Mouse (Mus musculus) forebrain, embryonic 12.5 days (tissue): ENCODE measurements around the gene Gas1. TPM values are rescaled to one million over a fixed set of nuclear protein-coding genes. Genes with fewer than 3 reads are reported as not detected.

Experiments
- ATAC-seq: fragments of 200-750 bp; cut with Nextera tagmentation; 2 replicates; pipeline ENCODE4 v1.8.0; 2017; ENCODE audit warnings: moderate TSS enrichment; ENCODE audit not compliant: low FRiP score
- H3K27ac ChIP-seq: fragments of 300-500 bp; sonication (generic); 2 replicates; pipeline ENCODE4 v1.5.1; 2016; ENCODE audit warnings: mild to moderate bottlenecking
- H3K27me3 ChIP-seq: fragments of 300-500 bp; sonication (generic); 2 replicates; pipeline ENCODE4 v1.6.1; 2016; ENCODE audit warnings: mild to moderate bottlenecking
- H3K36me3 ChIP-seq: fragments of 300-500 bp; sonication (generic); replicated peaks from 2 replicates; pipeline ENCODE4 v1.6.1; 2016; ENCODE audit warnings: mild to moderate bottlenecking
- H3K4me1 ChIP-seq: fragments of 300-500 bp; sonication (generic); 2 replicates; pipeline ENCODE4 v1.6.1; 2016
- H3K4me2 ChIP-seq: fragments of 300-500 bp; sonication (generic); 2 replicates; pipeline ENCODE4 v1.6.1; 2016; ENCODE audit warnings: mild to moderate bottlenecking, moderate library complexity
- H3K4me3 ChIP-seq: fragments of 300-500 bp; sonication (generic); replicated peaks from 2 replicates; pipeline ENCODE4 v1.5.1; 2016; ENCODE audit warnings: mild to moderate bottlenecking
- H3K9ac ChIP-seq: fragments of 300-500 bp; sonication (generic); 2 replicates; pipeline ENCODE4 v1.6.1; 2016; ENCODE audit warnings: mild to moderate bottlenecking
- H3K9me3 ChIP-seq: fragments of 300-500 bp; sonication (generic); 2 replicates; pipeline ENCODE4 v1.6.1; 2016
- WGBS: fragments of 180-500 bp; shearing (Covaris S2); methylation state at CpG from one replicate; pipeline ENCODE4 v1.1.7; 2016; 5-methylcytosine and 5-hydroxymethylcytosine counted together
- polyA plus RNA-seq: library from polyadenylated mRNA; unstranded; fragments of >200 nt; fragmentation: Nextera tagmentation; extraction: Ambion mirVana; gene quantifications from 2 replicates; pipeline ENCODE4 v1.2.1, GENCODE M21; 2016

Gas1 gene
- polyA plus RNA-seq, 1 experiment from 2014 or later = 153 TPM

- H3K27me3 ChIP-seq = peaks cover 45% of the 10 kb centered on the region
- peak overlapping the region; percentile 80 for H3K27ac ChIP-seq
- H3K9me3 ChIP-seq = no peaks in the 10 kb centered on the region
- H3K4me3 ChIP-seq = no peak overlapping the region
- H3K9ac ChIP-seq = no peak overlapping the region
- H3K4me2 ChIP-seq = peak overlapping the region; percentile 24
- H3K4me1 ChIP-seq = peaks cover 50% of the 10 kb centered on the region
- no peaks in the 10 kb centered on the region for H3K36me3 ChIP-seq
- ATAC-seq = no peak
- WGBS = 32% methylated on average over 21 of the region's 21 CpGs
Measured at GRCm38 (mm10) chr13:60170898-60171715, 6.1 kb downstream of the Gas1 start.

DNA sequence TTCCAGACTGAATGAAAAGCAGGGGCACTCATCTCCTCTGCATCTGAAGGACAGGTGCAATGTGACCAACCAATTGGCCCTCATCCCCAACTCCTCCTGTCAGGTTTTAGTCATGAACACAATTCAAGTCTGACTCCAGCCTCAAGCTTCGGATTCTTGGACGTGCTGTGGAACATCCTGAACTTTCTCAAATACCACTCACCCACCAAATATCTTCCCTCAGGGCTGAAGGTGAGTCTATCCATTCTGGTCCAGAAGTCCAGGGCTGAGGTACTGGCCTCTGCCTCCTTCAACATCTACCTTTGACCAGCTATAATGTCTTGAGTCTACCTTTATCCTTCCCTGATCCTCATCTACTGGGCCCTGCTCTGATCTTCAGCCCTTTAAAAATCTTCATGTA is 8.1 kb downstream of the Gas1 start:
- no peak for ATAC-seq
- 93% methylated on average over 2 of the region's 2 CpGs for WGBS
- Histone ChIP-seq H3K9ac (no peak overlapping the region), H3K4me2 (no peak overlapping the region), H3K9me3 (no peaks in the 10 kb centered on the region), H3K27me3 (peaks cover 63% of the 10 kb centered on the region), H3K36me3 (no peaks in the 10 kb centered on the region), H3K27ac (no peak overlapping the region), H3K4me1 (peaks cover 39% of the 10 kb centered on the region), H3K4me3 (no peak overlapping the region)

DNA sequence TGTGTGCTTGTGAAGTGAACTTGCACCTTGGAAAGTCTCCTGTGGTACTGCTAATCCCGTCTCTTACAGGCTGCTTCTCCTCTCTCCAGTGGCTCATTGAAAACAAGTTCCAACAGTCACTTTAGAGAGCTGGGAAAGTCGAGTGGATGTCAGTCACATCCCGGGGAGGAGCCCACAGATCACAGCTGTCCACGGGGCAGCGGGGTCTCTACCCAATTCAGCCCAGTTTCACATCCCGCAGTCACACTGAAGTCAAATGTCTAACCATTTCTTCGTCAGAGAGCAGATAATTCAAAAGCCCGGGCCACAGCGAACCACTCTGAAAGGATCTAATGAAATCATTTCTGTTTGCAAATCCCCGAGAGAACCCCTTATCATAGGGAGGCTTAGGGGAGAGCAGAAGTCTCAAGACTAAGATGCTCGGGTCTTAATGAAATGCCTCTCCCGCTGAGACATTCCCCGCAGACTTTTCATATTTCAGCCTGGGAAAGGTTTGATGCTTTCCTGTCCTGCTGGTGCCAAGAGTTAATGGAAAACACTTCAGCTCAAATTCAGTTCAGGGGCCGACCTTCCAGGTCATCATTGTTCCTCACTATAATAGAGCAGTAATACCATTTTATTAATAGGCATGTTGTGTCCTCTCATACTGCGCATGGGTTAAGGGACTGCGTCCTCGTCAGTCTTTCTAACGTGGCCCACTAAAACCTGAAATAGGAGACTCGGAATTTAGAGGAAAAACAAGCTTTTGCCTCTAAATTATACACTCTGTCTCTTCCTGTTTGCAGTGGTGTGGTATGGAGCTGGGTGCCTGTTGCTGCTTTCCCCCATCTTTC is 20.7 kb downstream of the Gas1 start:
- H3K36me3 ChIP-seq = no peaks in the 10 kb centered on the region
- no peak for ATAC-seq
- peak overlapping the region; percentile 17; the same call in 1 of the 2 replicates for H3K4me2 ChIP-seq
- WGBS = 15% methylated on average over 19 of the region's 19 CpGs
- H3K27ac ChIP-seq = peak overlapping the region; percentile 66; the same call in 1 of the 2 replicates
- H3K9ac ChIP-seq = no peak overlapping the region
- H3K4me3 ChIP-seq = no peak overlapping the region
- H3K9me3 ChIP-seq = peaks cover 21% of the 10 kb centered on the region
- peaks cover 12% of the 10 kb centered on the region for H3K27me3 ChIP-seq
- peaks cover 23% of the 10 kb centered on the region for H3K4me1 ChIP-seq

DNA sequence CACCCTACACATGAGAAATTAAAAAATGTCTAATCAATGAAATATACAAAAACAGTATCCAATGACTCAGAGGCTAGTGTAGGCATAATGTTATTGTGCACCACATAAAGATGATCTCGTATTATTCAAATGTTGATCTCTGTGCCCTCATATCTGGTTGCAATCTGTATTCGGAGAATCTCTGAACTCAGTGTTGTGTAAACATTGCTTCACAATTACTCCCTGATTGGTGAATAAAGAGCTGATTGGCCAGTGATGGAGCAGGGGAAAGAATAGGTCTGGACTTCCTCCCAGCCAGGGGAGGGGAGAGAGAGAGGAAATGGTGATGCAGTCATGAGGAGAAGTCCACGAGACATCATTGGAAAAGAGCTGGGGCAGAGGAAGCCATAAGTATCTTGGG is 23.0 kb downstream of the Gas1 start:
- Histone ChIP-seq H3K4me3 (no peak overlapping the region), H3K36me3 (no peaks in the 10 kb centered on the region), H3K27me3 (peaks cover 20% of the 10 kb centered on the region), H3K9me3 (peaks cover 23% of the 10 kb centered on the region), H3K27ac (no peak overlapping the region), H3K4me1 (peaks cover 23% of the 10 kb centered on the region), H3K4me2 (no peak overlapping the region), H3K9ac (no peak overlapping the region)
- ATAC-seq = no peak
- 95% methylated on average over 3 of the region's 3 CpGs for WGBS

DNA sequence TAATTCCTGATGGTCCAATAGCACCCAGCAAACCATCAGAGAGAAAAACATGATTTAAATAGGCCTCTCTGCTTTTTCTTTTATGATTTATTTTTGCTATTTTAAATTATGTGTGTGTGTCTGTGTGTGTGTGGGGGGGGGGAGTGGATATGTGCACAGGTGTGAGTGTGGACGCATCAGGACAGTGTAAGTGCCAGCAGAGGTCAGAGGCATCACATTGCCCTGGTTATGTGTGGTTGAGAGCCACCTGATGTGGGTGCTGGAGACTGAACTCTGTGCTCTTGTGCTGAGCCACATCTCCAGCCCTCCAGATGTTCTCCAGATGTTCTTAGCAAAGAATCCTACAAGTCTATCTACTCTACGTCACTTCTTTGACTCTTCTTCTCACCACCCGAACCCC is 28.9 kb downstream of the Gas1 start:
- 81% methylated on average over 3 of the region's 3 CpGs for WGBS
- no peak for ATAC-seq
- no peak overlapping the region for H3K4me3 ChIP-seq
- H3K36me3 ChIP-seq = no peaks in the 10 kb centered on the region
- H3K27ac ChIP-seq = 0 out of 2 replicates have a peak overlapping the region, but pooled peaks have one; percentile 86
- H3K27me3 ChIP-seq = peaks cover 44% of the 10 kb centered on the region
- H3K4me1 ChIP-seq = peaks cover 25% of the 10 kb centered on the region
- H3K9ac ChIP-seq = no peak overlapping the region
- no peak overlapping the region for H3K4me2 ChIP-seq
- H3K9me3 ChIP-seq = peaks cover 13% of the 10 kb centered on the region

DNA sequence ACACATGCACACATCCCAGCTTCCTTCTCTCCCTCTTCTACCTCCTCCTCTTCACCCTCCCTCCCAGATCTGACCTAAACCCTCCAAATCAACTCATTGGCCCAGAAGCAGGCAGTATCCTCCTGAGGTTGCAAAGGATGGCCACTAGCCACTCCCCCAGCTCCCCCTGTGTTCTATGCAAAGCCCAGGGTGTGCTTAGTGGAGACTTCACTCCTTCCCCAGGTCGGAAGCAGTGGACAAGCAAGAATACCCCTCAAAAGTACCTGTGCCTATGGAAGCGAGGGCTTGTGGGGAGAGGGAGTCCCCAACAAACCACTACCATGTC is 29.3 kb downstream of the Gas1 start:
- Histone ChIP-seq H3K36me3 (no peaks in the 10 kb centered on the region), H3K9me3 (peaks cover 8% of the 10 kb centered on the region), H3K27me3 (peaks cover 45% of the 10 kb centered on the region), H3K4me2 (peak overlapping the region; percentile 57), H3K27ac (peak overlapping the region; percentile 86), H3K4me1 (peaks cover 25% of the 10 kb centered on the region), H3K4me3 (peak overlapping the region; percentile 29; the same call in 1 of the 2 replicates), H3K9ac (peak overlapping the region; percentile 58; the same call in 1 of the 2 replicates)
- 39% methylated on average over 2 of the region's 2 CpGs for WGBS
- peak; percentile 76; the same call in 1 of the 2 replicates for ATAC-seq

- Histone ChIP-seq H3K27me3 (peaks cover 50% of the 10 kb centered on the region), H3K4me3 (peak overlapping the region; percentile 29), H3K9me3 (peaks cover 8% of the 10 kb centered on the region), H3K4me2 (peak overlapping the region; percentile 57), H3K4me1 (peaks cover 25% of the 10 kb centered on the region), H3K36me3 (no peaks in the 10 kb centered on the region), H3K27ac (peak overlapping the region; percentile 86), H3K9ac (peak overlapping the region; percentile 58)
- WGBS = under 1% methylated on average over 21 of the region's 21 CpGs
- peak; percentile 63 for ATAC-seq
Measured at GRCm38 (mm10) chr13:60146994-60147856, 29.9 kb downstream of the Gas1 start.

- H3K4me3 ChIP-seq = no peak overlapping the region
- no peak overlapping the region for H3K27ac ChIP-seq
- no peak overlapping the region for H3K4me2 ChIP-seq
- H3K36me3 ChIP-seq = no peaks in the 10 kb centered on the region
- WGBS = 33% methylated on average over 3 of the region's 3 CpGs
- peaks cover 52% of the 10 kb centered on the region for H3K27me3 ChIP-seq
- H3K9me3 ChIP-seq = no peaks in the 10 kb centered on the region; the same call in 1 of the 2 replicates
- H3K9ac ChIP-seq = no peak overlapping the region
- H3K4me1 ChIP-seq = peaks cover 25% of the 10 kb centered on the region
- ATAC-seq = no peak
Measured at GRCm38 (mm10) chr13:60146231-60146630, 30.9 kb downstream of the Gas1 start.

DNA sequence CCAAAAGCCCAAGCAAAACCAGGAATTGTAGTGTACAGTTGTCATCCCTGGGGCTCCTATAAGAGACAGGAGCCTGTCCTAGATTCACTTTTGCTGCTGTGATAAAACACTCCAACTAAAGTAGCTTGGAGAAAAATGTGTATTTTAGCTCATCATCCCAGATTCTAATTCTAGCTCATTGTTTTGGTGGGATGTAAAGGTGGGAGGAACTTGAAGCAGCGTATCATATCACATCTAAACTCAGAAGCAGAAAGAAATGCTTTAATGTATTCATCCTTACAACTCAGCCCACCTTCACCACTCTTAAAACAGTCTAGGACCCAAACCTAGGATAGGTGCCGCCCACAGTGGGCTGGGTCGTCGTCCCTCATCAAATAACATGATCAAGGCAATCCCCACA is 40.2 kb downstream of the Gas1 start:
- peaks cover 25% of the 10 kb centered on the region for H3K4me1 ChIP-seq
- no peak overlapping the region for H3K4me2 ChIP-seq
- H3K27me3 ChIP-seq = peaks cover 19% of the 10 kb centered on the region
- no peak overlapping the region for H3K9ac ChIP-seq
- H3K27ac ChIP-seq = no peak overlapping the region
- H3K4me3 ChIP-seq = no peak overlapping the region
- no peak for ATAC-seq
- WGBS = 89% methylated on average over 4 of the region's 4 CpGs
- no peaks in the 10 kb centered on the region for H3K9me3 ChIP-seq
- no peaks in the 10 kb centered on the region for H3K36me3 ChIP-seq

DNA sequence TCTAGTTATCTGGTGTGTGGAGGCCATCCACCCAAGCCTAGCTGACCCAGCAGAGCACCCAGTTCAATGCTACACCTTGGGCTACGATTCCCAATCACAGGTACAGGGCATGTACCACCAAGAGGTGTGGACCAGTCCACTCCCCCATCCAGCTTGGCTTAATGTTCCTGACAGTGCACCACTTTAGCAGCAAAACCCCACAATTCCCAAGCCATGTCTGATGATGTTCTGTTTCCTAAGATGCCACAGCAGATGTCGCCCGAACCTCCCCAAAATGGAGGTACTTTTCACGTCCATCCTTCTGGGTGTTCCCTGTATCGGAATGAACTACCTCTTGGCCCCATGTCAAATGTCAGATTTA is 42.7 kb downstream of the Gas1 start:
- ATAC-seq = 0 out of 2 replicates have a peak, but pooled peaks have one; percentile 9
- Histone ChIP-seq H3K4me3 (no peak overlapping the region), H3K9ac (no peak overlapping the region), H3K4me1 (peaks cover 30% of the 10 kb centered on the region), H3K4me2 (no peak overlapping the region), H3K27ac (no peak overlapping the region), H3K9me3 (no peaks in the 10 kb centered on the region), H3K36me3 (no peaks in the 10 kb centered on the region), H3K27me3 (peaks cover 15% of the 10 kb centered on the region)
- 92% methylated on average over 5 of the region's 5 CpGs for WGBS

DNA sequence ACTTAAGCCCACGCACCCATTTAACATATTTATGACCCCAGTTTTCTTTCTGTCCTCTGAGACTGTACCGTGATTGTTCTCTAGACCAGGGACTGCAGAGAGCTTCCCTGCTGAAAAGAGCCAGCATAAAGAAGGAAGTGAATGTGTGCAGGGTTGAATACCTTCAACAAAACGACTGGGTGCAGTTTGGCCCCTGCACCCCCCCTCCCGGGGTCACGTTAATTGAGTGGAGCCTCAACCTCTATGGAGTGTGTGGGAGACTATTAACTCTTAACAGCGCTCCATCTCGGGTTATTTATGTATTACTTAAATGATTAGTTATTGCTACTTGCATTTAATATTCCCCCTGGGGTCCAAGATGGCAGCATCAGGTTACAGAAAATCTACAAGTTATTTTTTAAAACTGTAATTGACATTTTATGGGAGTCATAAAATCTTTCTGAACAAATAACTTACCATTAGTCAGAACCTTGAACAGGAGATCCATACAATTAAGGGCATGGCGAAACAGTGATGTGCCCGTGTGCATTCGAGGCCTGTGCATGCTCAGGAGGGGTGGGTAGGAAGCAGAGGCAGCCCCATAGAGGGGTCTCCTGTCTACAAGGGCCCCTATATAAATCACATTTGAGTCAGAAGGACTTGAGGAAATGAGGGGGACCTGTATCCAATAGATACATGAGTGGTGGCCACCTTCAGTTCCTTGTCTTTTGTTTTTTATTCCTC is 43.3 kb downstream of the Gas1 start:
- WGBS = 16% methylated on average over 10 of the region's 10 CpGs
- no peaks in the 10 kb centered on the region for H3K9me3 ChIP-seq
- H3K27me3 ChIP-seq = peaks cover 15% of the 10 kb centered on the region
- peak; percentile 84; the same call in 1 of the 2 replicates for ATAC-seq
- no peak overlapping the region for H3K4me3 ChIP-seq
- peaks cover 34% of the 10 kb centered on the region for H3K4me1 ChIP-seq
- no peak overlapping the region for H3K9ac ChIP-seq
- peak overlapping the region; percentile 15; the same call in 1 of the 2 replicates for H3K4me2 ChIP-seq
- peak overlapping the region; percentile 43; the same call in 1 of the 2 replicates for H3K27ac ChIP-seq
- H3K36me3 ChIP-seq = no peaks in the 10 kb centered on the region
